Mouse (Mus musculus) midbrain, embryonic 11.5 days (tissue): ENCODE measurements at regions not wholly inside any gene's neighbourhood (a gene's known extent, or its start where the extent isn't known, plus 50 kb on each side); places are given as distances from the start of the nearest gene placed in this dataset.

Source experiments
- ATAC-seq: fragments of 200-750 bp; cut with Nextera tagmentation; 2 replicates; pipeline ENCODE4 v1.8.0; 2017; ENCODE audit warnings: moderate TSS enrichment, moderate library complexity; ENCODE audit not compliant: low FRiP score
- DNase-seq: peaks from one replicate; pipeline ENCODE4 v3.0.0; 2015; ENCODE audit warnings: low spot score; ENCODE audit errors: missing footprints
- H3K27ac ChIP-seq: fragments of 300-500 bp; sonication (generic); 2 replicates; pipeline ENCODE4 v1.5.1; 2014; ENCODE audit warnings: low read depth, low read length
- H3K27me3 ChIP-seq: fragments of 300-500 bp; sonication (generic); 2 replicates; pipeline ENCODE4 v1.6.1; 2014; ENCODE audit warnings: mild to moderate bottlenecking, low read length, moderate library complexity, mixed read lengths; ENCODE audit not compliant: control insufficient read depth, insufficient read depth
- H3K36me3 ChIP-seq: fragments of 300-500 bp; sonication (generic); 2 replicates; pipeline ENCODE4 v1.6.1; 2014; ENCODE audit warnings: mild to moderate bottlenecking, low read length, moderate library complexity, mixed read lengths; ENCODE audit not compliant: control insufficient read depth, insufficient read depth
- H3K4me1 ChIP-seq: fragments of 300-500 bp; sonication (generic); 2 replicates; pipeline ENCODE4 v1.6.1; 2014; ENCODE audit warnings: low read length; ENCODE audit not compliant: control insufficient read depth, insufficient read depth
- H3K4me2 ChIP-seq: fragments of 300-500 bp; sonication (generic); 2 replicates; pipeline ENCODE4 v1.6.1; 2014; ENCODE audit warnings: mild to moderate bottlenecking, moderate library complexity
- H3K4me3 ChIP-seq: fragments of 300-500 bp; sonication (generic); 2 replicates; pipeline ENCODE4 v1.5.1; 2014; ENCODE audit warnings: low read depth, low read length
- H3K9ac ChIP-seq: fragments of 300-500 bp; sonication (generic); 2 replicates; pipeline ENCODE4 v1.6.1; 2014; ENCODE audit warnings: low read length
- H3K9me3 ChIP-seq: fragments of 300-500 bp; sonication (generic); 2 replicates; pipeline ENCODE4 v1.6.1; 2016; ENCODE audit warnings: low read length; ENCODE audit not compliant: control insufficient read depth
- WGBS: fragments of 180-500 bp; shearing (Covaris S2); extraction: QIAGEN DNeasy Blood & Tissue Kit; methylation state at CpG from one replicate; pipeline ENCODE4 v1.1.7; 2014; 5-methylcytosine and 5-hydroxymethylcytosine counted together

GRCm38 (mm10) chr4:37566226-37566625 lies 614.7 kb upstream of the Lingo2 start:
- WGBS = 91% methylated on average over 1 of the region's 1 CpGs
- DNase-seq (no peak), ATAC-seq (no peak)
- Histone ChIP-seq H3K9ac (no peak overlapping the region), H3K36me3 (no peaks in the 10 kb centered on the region), H3K27me3 (no peaks in the 10 kb centered on the region), H3K4me2 (no peak overlapping the region), H3K27ac (no peak overlapping the region), H3K4me1 (no peaks in the 10 kb centered on the region), H3K9me3 (no peaks in the 10 kb centered on the region), H3K4me3 (no peak overlapping the region)

- ATAC-seq (0 out of 2 replicates have a peak, but pooled peaks have one; percentile 55), DNase-seq (no peak)
- Histone ChIP-seq H3K4me2 (no peak overlapping the region), H3K4me3 (no peak overlapping the region), H3K36me3 (no peaks in the 10 kb centered on the region), H3K4me1 (no peaks in the 10 kb centered on the region), H3K27me3 (no peaks in the 10 kb centered on the region), H3K9me3 (no peaks in the 10 kb centered on the region), H3K9ac (no peak overlapping the region), H3K27ac (no peak overlapping the region)
Measured at GRCm38 (mm10) chr4:37560209-37560608, 608.7 kb upstream of the Lingo2 start.

GRCm38 (mm10) chr4:37546001-37546400 lies 594.5 kb upstream of the Lingo2 start:
- ATAC-seq (no peak), DNase-seq (no peak)
- Histone ChIP-seq H3K27ac (no peak overlapping the region), H3K4me1 (no peaks in the 10 kb centered on the region), H3K36me3 (no peaks in the 10 kb centered on the region), H3K4me3 (no peak overlapping the region), H3K9me3 (no peaks in the 10 kb centered on the region), H3K27me3 (no peaks in the 10 kb centered on the region), H3K4me2 (no peak overlapping the region), H3K9ac (no peak overlapping the region)
- 88% methylated on average over 3 of the region's 3 CpGs for WGBS

- DNase-seq (no peak), ATAC-seq (no peak)
- 92% methylated on average over 4 of the region's 4 CpGs for WGBS
Measured at GRCm38 (mm10) chr4:37507732-37508131, 556.2 kb upstream of the Lingo2 start.

More at GRCm38 (mm10) chr4:37507732-37508131, 556.2 kb upstream of the Lingo2 start:
- Histone ChIP-seq H3K4me1 (no peaks in the 10 kb centered on the region), H3K27me3 (no peaks in the 10 kb centered on the region), H3K36me3 (no peaks in the 10 kb centered on the region), H3K9me3 (no peaks in the 10 kb centered on the region), H3K4me3 (no peak overlapping the region), H3K27ac (no peak overlapping the region), H3K4me2 (no peak overlapping the region), H3K9ac (no peak overlapping the region)
